Mouse (Mus musculus): ENCODE measurements around the gene Faap100. TPM values are rescaled to one million over a fixed set of nuclear protein-coding genes. Genes with fewer than 3 reads are reported as not detected.

Gene Faap100
- polyA plus RNA-seq, 1 experiment from 2014 or later = 34.5 TPM

DNA sequence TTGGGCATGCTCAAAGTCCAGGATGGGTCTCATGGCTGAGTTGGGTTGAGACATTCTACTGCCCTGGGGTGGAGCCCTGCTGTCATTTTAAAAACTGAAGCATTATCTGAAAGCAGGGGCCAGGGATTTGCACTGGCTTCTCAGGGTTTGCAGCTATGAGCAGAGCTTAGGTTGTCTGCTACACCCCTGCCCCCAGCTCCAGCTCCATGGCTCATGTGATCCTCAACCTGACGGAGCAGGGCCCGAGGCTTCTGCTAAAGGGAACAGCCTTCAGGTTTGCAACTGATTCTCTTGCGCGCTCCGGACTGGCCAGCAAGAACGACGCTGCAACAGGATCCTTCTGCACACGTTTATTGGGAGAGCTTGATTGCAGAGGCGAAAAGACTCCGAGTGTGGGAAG is 58.4 kb downstream of the Faap100 start:
- Histone ChIP-seq H3K4me1 (ENCODE audit: control insufficient read depth, insufficient read depth, low read length) (peaks cover 10% of the 10 kb centered on the region), H3K27ac (ENCODE audit: low read length) (no peak overlapping the region), H3K4me2 (ENCODE audit: low read depth, low read length) (no peak overlapping the region), H3K9ac (ENCODE audit: low read length) (no peak overlapping the region), H3K4me3 (replicated peaks; ENCODE audit: low read length) (no peak overlapping the region), H3K9me3 (replicated peaks; ENCODE audit: control insufficient read depth, low read length) (no peaks in the 10 kb centered on the region), H3K36me3 (ENCODE audit: control insufficient read depth, insufficient read depth, low read length) (no peaks in the 10 kb centered on the region), H3K27me3 (ENCODE audit: control insufficient read depth, insufficient read depth, low read length) (no peaks in the 10 kb centered on the region)
- WGBS = 94% methylated on average over 10 of the region's 10 CpGs
- no peak for ATAC-seq (ENCODE audit: insufficient read depth, low FRiP score)

DNA sequence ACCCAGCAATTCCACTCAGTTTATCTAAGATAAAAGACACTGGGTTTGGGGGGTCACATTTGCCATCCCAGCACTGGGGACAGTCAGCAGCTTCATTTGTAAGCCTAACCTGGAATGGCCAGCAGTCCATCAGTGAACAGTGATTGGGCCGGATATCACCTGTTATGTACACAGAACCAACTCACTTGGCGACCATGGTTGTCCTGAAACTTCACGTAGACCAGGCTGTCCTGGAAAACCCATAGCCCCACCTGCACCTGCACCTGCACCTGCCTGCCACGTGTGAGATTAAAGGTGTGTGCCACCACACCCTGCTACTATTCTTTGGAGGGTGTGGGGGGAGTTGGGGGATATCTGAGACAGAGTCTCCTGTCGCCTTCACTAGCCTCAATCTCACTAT is 59.3 kb downstream of the Faap100 start:
- WGBS = 76% methylated on average over 5 of the region's 5 CpGs
- Histone ChIP-seq H3K27ac (ENCODE audit: low read length) (no peak overlapping the region), H3K4me3 (replicated peaks; ENCODE audit: low read length) (no peak overlapping the region), H3K27me3 (ENCODE audit: control insufficient read depth, insufficient read depth, low read length) (no peaks in the 10 kb centered on the region), H3K4me1 (ENCODE audit: control insufficient read depth, insufficient read depth, low read length) (peaks cover 13% of the 10 kb centered on the region), H3K9ac (ENCODE audit: low read length) (no peak overlapping the region), H3K9me3 (replicated peaks; ENCODE audit: control insufficient read depth, low read length) (no peaks in the 10 kb centered on the region), H3K36me3 (ENCODE audit: control insufficient read depth, insufficient read depth, low read length) (no peaks in the 10 kb centered on the region), H3K4me2 (ENCODE audit: low read depth, low read length) (no peak overlapping the region)
- no peak for ATAC-seq (ENCODE audit: insufficient read depth, low FRiP score)

Small RNA genes within 50 kb of the gene (microRNA-seq; reads per million reads assigned to microRNA genes)
- not detected for gene Gm23419
- 3.3 reads per million, percentile 19 among the genes with 10 or more reads in this experiment for gene Mir6935

Other genes with a start within 250 kb of the Faap100 start
- gene Slc38a10, start 227.4 kb downstream of the Faap100 start, polyA plus RNA-seq (2015; fragmentation: Nextera tagmentation; extraction: Ambion mirVana) = 95.9 and 99.2 TPM in 2 replicates
- gene Bahcc1, start 145.8 kb downstream of the Faap100 start, polyA plus RNA-seq (2015; fragmentation: Nextera tagmentation; extraction: Ambion mirVana) = 4.5 and 5.6 TPM in 2 replicates
- 2,700 and 3,060 TPM in 2 replicates for gene Actg1, start 30.2 kb downstream of the Faap100 start, polyA plus RNA-seq (2015; fragmentation: Nextera tagmentation; extraction: Ambion mirVana)
- 0.44 and 0.80 TPM in 2 replicates for gene Fscn2, start 17.2 kb downstream of the Faap100 start, polyA plus RNA-seq (2015; fragmentation: Nextera tagmentation; extraction: Ambion mirVana)
- gene Nploc4, start 58.9 kb upstream of the Faap100 start, polyA plus RNA-seq (2015; fragmentation: Nextera tagmentation; extraction: Ambion mirVana) = 22.8 and 23.5 TPM in 2 replicates
- not detected in 2 replicates for gene Tspan10, start 63.9 kb upstream of the Faap100 start, polyA plus RNA-seq (2015; fragmentation: Nextera tagmentation; extraction: Ambion mirVana)
- 0.30 and 0.57 TPM in 2 replicates for gene Pde6g, start 74.7 kb upstream of the Faap100 start, polyA plus RNA-seq (2015; fragmentation: Nextera tagmentation; extraction: Ambion mirVana)
- 14.0 TPM in 2 replicates for gene Oxld1, start 79.3 kb upstream of the Faap100 start, polyA plus RNA-seq (2015; fragmentation: Nextera tagmentation; extraction: Ambion mirVana)
- 28.9 and 33.7 TPM in 2 replicates for gene Ccdc137, start 79.4 kb upstream of the Faap100 start, polyA plus RNA-seq (2015; fragmentation: Nextera tagmentation; extraction: Ambion mirVana)
- 35.6 and 38.1 TPM in 2 replicates for gene Arl16, start 88.8 kb upstream of the Faap100 start, polyA plus RNA-seq (2015; fragmentation: Nextera tagmentation; extraction: Ambion mirVana)
- gene Mrpl12, start 105.8 kb upstream of the Faap100 start, polyA plus RNA-seq (2015; fragmentation: Nextera tagmentation; extraction: Ambion mirVana) = 140 and 145 TPM in 2 replicates
- gene Slc25a10, start 113.1 kb upstream of the Faap100 start, polyA plus RNA-seq (2015; fragmentation: Nextera tagmentation; extraction: Ambion mirVana) = 73.9 and 75.8 TPM in 2 replicates
- gene Gcgr, start 151.9 kb upstream of the Faap100 start, polyA plus RNA-seq (2015; fragmentation: Nextera tagmentation; extraction: Ambion mirVana) = 2.2 and 3.0 TPM in 2 replicates
- gene Mcrip1, start 171.0 kb upstream of the Faap100 start, polyA plus RNA-seq (2015; fragmentation: Nextera tagmentation; extraction: Ambion mirVana) = 152 and 171 TPM in 2 replicates
- 2.9 TPM in 1 of 2 replicates, not detected in the other for gene Ppp1r27, start 172.4 kb upstream of the Faap100 start, polyA plus RNA-seq (2015; fragmentation: Nextera tagmentation; extraction: Ambion mirVana)
- gene P4hb, start 194.5 kb upstream of the Faap100 start, polyA plus RNA-seq (2015; fragmentation: Nextera tagmentation; extraction: Ambion mirVana) = 1,026 and 1,183 TPM in 2 replicates
- 543 and 584 TPM in 2 replicates for gene Arhgdia, start 202.9 kb upstream of the Faap100 start, polyA plus RNA-seq (2015; fragmentation: Nextera tagmentation; extraction: Ambion mirVana)
- gene Alyref, start 219.6 kb upstream of the Faap100 start, polyA plus RNA-seq (2015; fragmentation: Nextera tagmentation; extraction: Ambion mirVana) = 37.0 and 55.5 TPM in 2 replicates
- gene Anapc11, start 219.7 kb upstream of the Faap100 start, polyA plus RNA-seq (2015; fragmentation: Nextera tagmentation; extraction: Ambion mirVana) = 176 and 181 TPM in 2 replicates
- gene Npb, start 229.7 kb upstream of the Faap100 start, polyA plus RNA-seq (2015; fragmentation: Nextera tagmentation; extraction: Ambion mirVana) = 14.9 and 19.1 TPM in 2 replicates
- gene Pcyt2, start 239.2 kb upstream of the Faap100 start, polyA plus RNA-seq (2015; fragmentation: Nextera tagmentation; extraction: Ambion mirVana) = 185 and 197 TPM in 2 replicates
- gene Sirt7, start 246.5 kb upstream of the Faap100 start, polyA plus RNA-seq (2015; fragmentation: Nextera tagmentation; extraction: Ambion mirVana) = 36.6 and 37.7 TPM in 2 replicates